Mouse (Mus musculus) neural tube, embryonic 13.5 days (tissue): ENCODE results near the gene Cd247. TPM values are rescaled to one million over a fixed set of nuclear protein-coding genes. Genes with fewer than 3 reads are reported as not detected.
A peak's percentile ranks its signal among the peaks of the same experiment; 100 is the strongest.

Experiments used
- ATAC-seq: fragments of 200-750 bp; cut with Nextera tagmentation; 2 replicates; pipeline ENCODE4 v1.8.0; 2017; ENCODE audit warnings: low read depth, mild to moderate bottlenecking, moderate TSS enrichment, moderate library complexity
- H3K27ac ChIP-seq: fragments of 300-500 bp; sonication (generic); replicated peaks from 2 replicates; pipeline ENCODE4 v1.5.1; 2015; ENCODE audit warnings: moderate library complexity, mild to moderate bottlenecking, inconsistent platforms
- H3K27me3 ChIP-seq: fragments of 300-500 bp; sonication (generic); 2 replicates; pipeline ENCODE4 v1.6.1; 2015; ENCODE audit warnings: mild to moderate bottlenecking, inconsistent platforms
- H3K36me3 ChIP-seq: fragments of 300-500 bp; sonication (generic); 2 replicates; pipeline ENCODE4 v1.6.1; 2015; ENCODE audit warnings: mild to moderate bottlenecking, inconsistent platforms
- H3K4me1 ChIP-seq: fragments of 300-500 bp; sonication (generic); replicated peaks from 2 replicates; pipeline ENCODE4 v1.6.1; 2015; ENCODE audit warnings: inconsistent platforms
- H3K4me2 ChIP-seq: fragments of 300-500 bp; sonication (generic); 2 replicates; pipeline ENCODE4 v1.6.1; 2015; ENCODE audit warnings: inconsistent platforms, mild to moderate bottlenecking, moderate library complexity
- H3K4me3 ChIP-seq: fragments of 300-500 bp; sonication (generic); 2 replicates; pipeline ENCODE4 v1.5.1; 2015; ENCODE audit warnings: mild to moderate bottlenecking, inconsistent platforms
- H3K9ac ChIP-seq: fragments of 300-500 bp; sonication (generic); 2 replicates; pipeline ENCODE4 v1.6.1; 2015; ENCODE audit warnings: moderate library complexity, mild to moderate bottlenecking, inconsistent platforms
- H3K9me3 ChIP-seq: fragments of 300-500 bp; sonication (generic); 2 replicates; pipeline ENCODE4 v1.6.1; 2016; ENCODE audit warnings: inconsistent platforms
- WGBS: fragments of 180-500 bp; shearing (Covaris S2); methylation state at CpG from one replicate; pipeline ENCODE4 v1.1.7; 2015; 5-methylcytosine and 5-hydroxymethylcytosine counted together
- polyA plus RNA-seq: library from polyadenylated mRNA; unstranded; fragments of >200 nt; fragmentation: Nextera tagmentation; extraction: Ambion mirVana; gene quantifications from 2 replicates; pipeline ENCODE4 v1.2.1, GENCODE M21; 2015

The Cd247 gene
- polyA plus RNA-seq, 1 experiment from 2014 or later, result 0.60 TPM

- no peak for ATAC-seq
- Histone ChIP-seq H3K9ac (peak overlapping the region; percentile 80; the same call in 1 of the 2 replicates), H3K9me3 (no peaks in the 10 kb centered on the region), H3K4me3 (peak overlapping the region; percentile 82), H3K36me3 (no peaks in the 10 kb centered on the region), H3K4me1 (peaks cover 8% of the 10 kb centered on the region), H3K27ac (no peak overlapping the region), H3K27me3 (peaks cover 26% of the 10 kb centered on the region), H3K4me2 (peak overlapping the region; percentile 83)
- 55% methylated on average over 9 of the region's 9 CpGs for WGBS
Measured at GRCm38 (mm10) chr1:165764571-165764970, 23.9 kb upstream of the Cd247 start.

GRCm38 (mm10) chr1:165765041-165765440, 23.4 kb upstream of the Cd247 start:
- no peak for ATAC-seq
- Histone ChIP-seq H3K4me2 (0 out of 2 replicates have a peak overlapping the region, but pooled peaks have one; percentile 83), H3K4me1 (peaks cover 8% of the 10 kb centered on the region), H3K9ac (no peak overlapping the region), H3K36me3 (no peaks in the 10 kb centered on the region), H3K9me3 (no peaks in the 10 kb centered on the region), H3K27me3 (peaks cover 26% of the 10 kb centered on the region), H3K27ac (no peak overlapping the region), H3K4me3 (0 out of 2 replicates have a peak overlapping the region, but pooled peaks have one; percentile 82)
- 87% methylated on average over 11 of the region's 11 CpGs for WGBS

- H3K9ac ChIP-seq, result no peak overlapping the region
- no peak overlapping the region for H3K4me2 ChIP-seq
- H3K4me3 ChIP-seq, result no peak overlapping the region
- H3K4me1 ChIP-seq, result peaks cover 8% of the 10 kb centered on the region
- peaks cover 30% of the 10 kb centered on the region for H3K27me3 ChIP-seq
- ATAC-seq, result no peak
- no peaks in the 10 kb centered on the region for H3K36me3 ChIP-seq
- no peaks in the 10 kb centered on the region for H3K9me3 ChIP-seq
- no peak overlapping the region for H3K27ac ChIP-seq
- WGBS, result 81% methylated on average over 17 of the region's 17 CpGs
Measured at GRCm38 (mm10) chr1:165765651-165766294, 22.7 kb upstream of the Cd247 start.

- WGBS, result 90% methylated on average over 7 of the region's 7 CpGs
- Histone ChIP-seq H3K9me3 (no peaks in the 10 kb centered on the region), H3K27me3 (peaks cover 31% of the 10 kb centered on the region), H3K9ac (no peak overlapping the region), H3K27ac (no peak overlapping the region), H3K4me1 (peaks cover 10% of the 10 kb centered on the region), H3K36me3 (no peaks in the 10 kb centered on the region), H3K4me3 (no peak overlapping the region), H3K4me2 (no peak overlapping the region)
- no peak for ATAC-seq
Measured at GRCm38 (mm10) chr1:165766295-165766890, 22.1 kb upstream of the Cd247 start.

GRCm38 (mm10) chr1:165768894-165769512, 19.5 kb upstream of the Cd247 start:
- Histone ChIP-seq H3K4me2 (no peak overlapping the region), H3K27ac (no peak overlapping the region), H3K9me3 (no peaks in the 10 kb centered on the region), H3K4me1 (peaks cover 13% of the 10 kb centered on the region), H3K4me3 (no peak overlapping the region), H3K9ac (no peak overlapping the region), H3K36me3 (no peaks in the 10 kb centered on the region), H3K27me3 (peaks cover 31% of the 10 kb centered on the region)
- no peak for ATAC-seq
- 83% methylated on average over 9 of the region's 9 CpGs for WGBS

GRCm38 (mm10) chr1:165770181-165770759, 18.2 kb upstream of the Cd247 start:
- H3K36me3 ChIP-seq, result no peaks in the 10 kb centered on the region
- H3K4me1 ChIP-seq, result peaks cover 7% of the 10 kb centered on the region
- H3K9me3 ChIP-seq, result no peaks in the 10 kb centered on the region
- H3K27me3 ChIP-seq, result peaks cover 18% of the 10 kb centered on the region
- H3K4me2 ChIP-seq, result no peak overlapping the region
- H3K4me3 ChIP-seq, result no peak overlapping the region
- no peak overlapping the region for H3K9ac ChIP-seq
- WGBS, result 86% methylated on average over 10 of the region's 10 CpGs
- no peak overlapping the region for H3K27ac ChIP-seq
- no peak for ATAC-seq

- H3K4me2 ChIP-seq, result peak overlapping the region; percentile 26
Measured at GRCm38 (mm10) chr1:165771491-165771897, 17.0 kb upstream of the Cd247 start.

GRCm38 (mm10) chr1:165771998-165772397, 16.5 kb upstream of the Cd247 start:
- Histone ChIP-seq H3K4me3 (no peak overlapping the region), H3K27me3 (peaks cover 23% of the 10 kb centered on the region), H3K36me3 (no peaks in the 10 kb centered on the region), H3K4me2 (no peak overlapping the region; the same call in 1 of the 2 replicates), H3K27ac (no peak overlapping the region), H3K9me3 (no peaks in the 10 kb centered on the region), H3K4me1 (peaks cover 9% of the 10 kb centered on the region), H3K9ac (no peak overlapping the region)
- no peak for ATAC-seq
- 54% methylated on average over 9 of the region's 9 CpGs for WGBS

More at GRCm38 (mm10) chr1:165771491-165771897, 17.0 kb upstream of the Cd247 start:
- under 1% methylated on average over 12 of the region's 12 CpGs for WGBS
- H3K27me3 ChIP-seq, result peaks cover 22% of the 10 kb centered on the region
- ATAC-seq, result peak; percentile 67
- H3K36me3 ChIP-seq, result no peaks in the 10 kb centered on the region
- H3K9me3 ChIP-seq, result no peaks in the 10 kb centered on the region
- peaks cover 9% of the 10 kb centered on the region for H3K4me1 ChIP-seq
- H3K27ac ChIP-seq, result no peak overlapping the region
- no peak overlapping the region for H3K4me3 ChIP-seq
- no peak overlapping the region for H3K9ac ChIP-seq

- Histone ChIP-seq H3K4me1 (peaks cover 16% of the 10 kb centered on the region), H3K4me3 (no peak overlapping the region), H3K36me3 (no peaks in the 10 kb centered on the region), H3K27ac (no peak overlapping the region), H3K9ac (no peak overlapping the region), H3K4me2 (no peak overlapping the region), H3K9me3 (no peaks in the 10 kb centered on the region), H3K27me3 (peaks cover 41% of the 10 kb centered on the region)
- no peak for ATAC-seq
- 46% methylated on average over 19 of the region's 19 CpGs for WGBS
Measured at GRCm38 (mm10) chr1:165775518-165776294, 12.8 kb upstream of the Cd247 start.

GRCm38 (mm10) chr1:165779954-165780585, 8.4 kb upstream of the Cd247 start:
- Histone ChIP-seq H3K4me1 (peaks cover 14% of the 10 kb centered on the region; the same call in 1 of the 2 replicates), H3K27ac (no peak overlapping the region), H3K27me3 (peaks cover 78% of the 10 kb centered on the region), H3K4me3 (peak overlapping the region; percentile 28), H3K9me3 (no peaks in the 10 kb centered on the region), H3K4me2 (peak overlapping the region; percentile 53), H3K9ac (peak overlapping the region; percentile 31; the same call in 1 of the 2 replicates), H3K36me3 (no peaks in the 10 kb centered on the region)
- WGBS, result 4% methylated on average over 13 of the region's 13 CpGs
- peak; percentile 66 for ATAC-seq

GRCm38 (mm10) chr1:165780586-165781111, 7.8 kb upstream of the Cd247 start:
- 3% methylated on average over 20 of the region's 20 CpGs for WGBS
- Histone ChIP-seq H3K4me3 (peak overlapping the region; percentile 28), H3K9ac (peak overlapping the region; percentile 31; the same call in 1 of the 2 replicates), H3K36me3 (no peaks in the 10 kb centered on the region), H3K27ac (no peak overlapping the region), H3K27me3 (peaks cover 80% of the 10 kb centered on the region), H3K4me2 (peak overlapping the region; percentile 53), H3K4me1 (peaks cover 13% of the 10 kb centered on the region; the same call in 1 of the 2 replicates), H3K9me3 (no peaks in the 10 kb centered on the region)
- peak; percentile 71 for ATAC-seq
